Mouse (Mus musculus) G1E (cell line): ENCODE measurements around the gene Npas3. TPM values are rescaled to one million over a fixed set of nuclear protein-coding genes. Genes with fewer than 3 reads are reported as not detected.

ENCODE experiments used
- ATAC-seq: 2 replicates; pipeline ENCODE4 v1.8.0; 2016; ENCODE audit warnings: mild to moderate bottlenecking; ENCODE audit not compliant: insufficient number of reproducible peaks, poor library complexity, low FRiP score, severe bottlenecking; ENCODE audit errors: extremely low read depth
- DNase-seq: peaks from one replicate; pipeline ENCODE4 v3.0.0; 2012; ENCODE audit warnings: low spot score
- H3K27me3 ChIP-seq: 2 replicates; pipeline ENCODE4 v1.6.1; 2012; ENCODE audit warnings: mild to moderate bottlenecking, low read length, inconsistent platforms; ENCODE audit not compliant: insufficient read depth
- H3K36me3 ChIP-seq: replicated peaks from 2 replicates; pipeline ENCODE3; 2012; ENCODE audit warnings: mild to moderate bottlenecking, inconsistent platforms
- H3K4me1 ChIP-seq: 2 replicates; pipeline ENCODE4 v1.6.1; 2012; ENCODE audit warnings: low read depth, low read length, inconsistent platforms, mixed read lengths; ENCODE audit not compliant: insufficient read depth
- H3K4me3 ChIP-seq: 2 replicates; pipeline ENCODE4 v1.5.1; 2012; ENCODE audit warnings: low read depth, mild to moderate bottlenecking, inconsistent platforms, low read length, moderate library complexity, mixed read lengths
- H3K9me3 ChIP-seq: replicated peaks from 2 replicates; pipeline ENCODE4 v1.6.1; 2012; ENCODE audit warnings: inconsistent platforms
- CTCF ChIP-seq: IDR thresholded peaks from 2 replicates; pipeline ENCODE4 v1.5.1; 2012; ENCODE audit warnings: low read depth, low read length, inconsistent platforms, mixed read lengths
- GATA1 ChIP-seq: IDR thresholded peaks from 2 replicates; pipeline ENCODE4 v1.6.1; 2012; ENCODE audit warnings: borderline replicate concordance, low read length, inconsistent platforms, mixed read lengths
- GATA2 ChIP-seq: IDR thresholded peaks from 2 replicates; pipeline ENCODE4 v1.6.1; 2012; ENCODE audit warnings: low read depth, low read length, inconsistent platforms, borderline replicate concordance
- POLR2AphosphoS5 ChIP-seq: IDR thresholded peaks from 2 replicates; pipeline ENCODE4 v1.6.1; 2012; ENCODE audit warnings: low read depth, low read length, inconsistent platforms; ENCODE audit not compliant: insufficient replicate concordance
- TAL1 ChIP-seq: conservative IDR thresholded peaks from 2 replicates; pipeline ENCODE4 v1.6.1; 2012; ENCODE audit warnings: low read depth, low read length, inconsistent platforms, mixed read lengths
- polyA plus RNA-seq: library from polyadenylated mRNA; stranded (reverse); fragments of >175 nt; gene quantifications from 2 replicates; pipeline ENCODE4 v1.2.3, GENCODE M21; 2012
- total RNA-seq, 2 experiments: library from RNA; stranded (forward) in 1 of 2; stranded (reverse) in 1 of 2; fragments of 200-1000 nt in 1 of 2; fragments of >200 nt in 1 of 2; fragmentation: Nextera tagmentation in 1 of 2; gene quantifications; 2 replicates each; pipeline ENCODE4 v1.2.3; 2014 to 2017

Npas3 gene
- total and polyA plus RNA-seq, 3 experiments: 0.11 TPM; not detected in 2

GRCm38 (mm10) chr12:53621271-53621670 is 372.8 kb downstream of the Npas3 start:
- no peak for TF ChIP-seq GATA1
- no peak for TF ChIP-seq CTCF
- TF ChIP-seq GATA2: no peak
- TF ChIP-seq POLR2AphosphoS5: no peak
- no peak for TF ChIP-seq TAL1
- ATAC-seq: no peak

GRCm38 (mm10) chr12:53623793-53624192 is 375.3 kb downstream of the Npas3 start:
- Histone ChIP-seq H3K27me3 (no peaks in the 10 kb centered on the region), H3K4me3 (no peak overlapping the region), H3K36me3 (no peaks in the 10 kb centered on the region), H3K4me1 (no peaks in the 10 kb centered on the region), H3K9me3 (peaks cover 30% of the 10 kb centered on the region)
- ATAC-seq (no peak), DNase-seq (no peak)
- no peak for TF ChIP-seq TAL1
- no peak for TF ChIP-seq POLR2AphosphoS5
- no peak for TF ChIP-seq GATA2
- TF ChIP-seq GATA1: no peak
- no peak for TF ChIP-seq CTCF

More at GRCm38 (mm10) chr12:53621271-53621670, 372.8 kb downstream of the Npas3 start:
- no peak for DNase-seq
- Histone ChIP-seq H3K9me3 (peaks cover 25% of the 10 kb centered on the region), H3K4me1 (no peaks in the 10 kb centered on the region), H3K4me3 (no peak overlapping the region), H3K27me3 (no peaks in the 10 kb centered on the region), H3K36me3 (no peaks in the 10 kb centered on the region)

GRCm38 (mm10) chr12:53624379-53625021 is 376.0 kb downstream of the Npas3 start:
- no peak overlapping the region for H3K4me3 ChIP-seq
- DNase-seq (no peak), ATAC-seq (no peak)
- TF ChIP-seq CTCF: no peak
- TF ChIP-seq POLR2AphosphoS5: no peak
- TF ChIP-seq GATA2: no peak
- no peak for TF ChIP-seq TAL1
- TF ChIP-seq GATA1: no peak
- no peaks in the 10 kb centered on the region for H3K4me1 ChIP-seq
- peaks cover 33% of the 10 kb centered on the region for H3K9me3 ChIP-seq
- H3K27me3 ChIP-seq: no peaks in the 10 kb centered on the region
- no peaks in the 10 kb centered on the region for H3K36me3 ChIP-seq

GRCm38 (mm10) chr12:53629483-53630120 is 381.1 kb downstream of the Npas3 start:
- ATAC-seq: no peak
- TF ChIP-seq GATA2 (no peak), TAL1 (no peak), GATA1 (no peak)

GRCm38 (mm10) chr12:53630607-53631006 is 382.1 kb downstream of the Npas3 start:
- ATAC-seq (no peak), DNase-seq (no peak)
- TF ChIP-seq TAL1 (no peak), GATA2 (no peak), GATA1 (no peak), CTCF (no peak), POLR2AphosphoS5 (no peak)
- H3K36me3 ChIP-seq: no peaks in the 10 kb centered on the region
- H3K9me3 ChIP-seq: peaks cover 36% of the 10 kb centered on the region
- H3K4me1 ChIP-seq: no peaks in the 10 kb centered on the region
- H3K4me3 ChIP-seq: no peak overlapping the region
- H3K27me3 ChIP-seq: no peaks in the 10 kb centered on the region

More at GRCm38 (mm10) chr12:53629483-53630120, 381.1 kb downstream of the Npas3 start:
- Histone ChIP-seq H3K9me3 (peaks cover 38% of the 10 kb centered on the region), H3K4me3 (no peak overlapping the region), H3K4me1 (no peaks in the 10 kb centered on the region), H3K27me3 (no peaks in the 10 kb centered on the region), H3K36me3 (no peaks in the 10 kb centered on the region)
- DNase-seq: no peak

- H3K9me3 ChIP-seq: peaks cover 42% of the 10 kb centered on the region
- H3K27me3 ChIP-seq: no peaks in the 10 kb centered on the region
- no peaks in the 10 kb centered on the region for H3K4me1 ChIP-seq
- no peak overlapping the region for H3K4me3 ChIP-seq
- no peaks in the 10 kb centered on the region for H3K36me3 ChIP-seq
- TF ChIP-seq GATA2 (no peak), CTCF (no peak), TAL1 (no peak), GATA1 (no peak), POLR2AphosphoS5 (no peak)
- ATAC-seq (no peak), DNase-seq (no peak)
These were observed 383.0 kb downstream of the Npas3 start for GRCm38 (mm10) chr12:53631315-53632106.
